Mouse (Mus musculus): ENCODE measurements around the gene Sh3bgrl3. TPM values are rescaled to one million over a fixed set of nuclear protein-coding genes. Genes with fewer than 3 reads are reported as not detected.

Gene Sh3bgrl3
- polyA plus RNA-seq, 1 experiment, result 1,207 TPM

- no peak within 1 kb of the TSS for H3K27ac ChIP-seq (ENCODE audit: insufficient read depth, low read depth, low read length)
- no peak within 1 kb of the TSS; the same call in 1 of the 2 replicates for H3K4me3 ChIP-seq (ENCODE audit: insufficient read depth, low read depth, low read length)
- WGBS, result 72% methylated on average over 3 of the region's 3 CpGs
- H3K4me1 ChIP-seq (ENCODE audit: control insufficient read depth, insufficient read depth, low read length), result no peaks in the 10 kb centered on the region
- TF ChIP-seq POLR2A (IDR thresholded peaks at IDR 0.05; ENCODE audit: insufficient read depth, low read depth, low read length), result no peak
- TF ChIP-seq CTCF (IDR thresholded peaks at IDR 0.05; ENCODE audit: insufficient read depth, low read depth, low read length), result no peak
Measured at GRCm38 (mm10) chr4:134094923-134095547, 33.6 kb downstream of the Sh3bgrl3 start, which contains the start of gene Cd52. Gene Cd52, minus strand, starts transcription at chr4:134095082.

- no peaks in the 10 kb centered on the region for H3K4me1 ChIP-seq (ENCODE audit: control insufficient read depth, insufficient read depth, low read length)
- WGBS, result 89% methylated on average over 7 of the region's 7 CpGs
- H3K27ac ChIP-seq (ENCODE audit: insufficient read depth, low read depth, low read length), result no peak overlapping the region
- TF ChIP-seq POLR2A (IDR thresholded peaks at IDR 0.05; ENCODE audit: insufficient read depth, low read depth, low read length) (no peak), CTCF (IDR thresholded peaks at IDR 0.05; ENCODE audit: insufficient read depth, low read depth, low read length) (no peak)
- no peak overlapping the region; the same call in 1 of the 2 replicates for H3K4me3 ChIP-seq (ENCODE audit: insufficient read depth, low read depth, low read length)
Measured at GRCm38 (mm10) chr4:134094004-134094564, 34.5 kb downstream of the Sh3bgrl3 start.

- no peak for TF ChIP-seq POLR2A (IDR thresholded peaks at IDR 0.05; ENCODE audit: insufficient read depth, low read depth, low read length)
- peak; percentile 52 for TF ChIP-seq CTCF (IDR thresholded peaks at IDR 0.05; ENCODE audit: insufficient read depth, low read depth, low read length)
- H3K27ac ChIP-seq (ENCODE audit: insufficient read depth, low read depth, low read length), result no peak overlapping the region
- H3K4me3 ChIP-seq (ENCODE audit: insufficient read depth, low read depth, low read length), result no peak overlapping the region
- H3K4me1 ChIP-seq (ENCODE audit: control insufficient read depth, insufficient read depth, low read length), result no peaks in the 10 kb centered on the region
- WGBS, result 67% methylated on average over 6 of the region's 6 CpGs
Measured at GRCm38 (mm10) chr4:134092382-134093288, 36.0 kb downstream of the Sh3bgrl3 start.

- H3K27ac ChIP-seq (ENCODE audit: insufficient read depth, low read depth, low read length), result no peak overlapping the region
- H3K4me1 ChIP-seq (ENCODE audit: control insufficient read depth, insufficient read depth, low read length), result no peaks in the 10 kb centered on the region
- no peak for TF ChIP-seq CTCF (IDR thresholded peaks at IDR 0.05; ENCODE audit: insufficient read depth, low read depth, low read length)
- no peak for TF ChIP-seq POLR2A (IDR thresholded peaks at IDR 0.05; ENCODE audit: insufficient read depth, low read depth, low read length)
- H3K4me3 ChIP-seq (ENCODE audit: insufficient read depth, low read depth, low read length), result no peak overlapping the region
- WGBS, result 88% methylated on average over 6 of the region's 6 CpGs
Measured at GRCm38 (mm10) chr4:134091225-134091529, 37.4 kb downstream of the Sh3bgrl3 start.

- Histone ChIP-seq H3K4me1 (ENCODE audit: control insufficient read depth, insufficient read depth, low read length) (no peaks in the 10 kb centered on the region), H3K4me3 (ENCODE audit: insufficient read depth, low read depth, low read length) (no peak overlapping the region), H3K27ac (ENCODE audit: insufficient read depth, low read depth, low read length) (no peak overlapping the region)
- WGBS, result 85% methylated on average over 16 of the region's 16 CpGs
- no peak for TF ChIP-seq POLR2A (IDR thresholded peaks at IDR 0.05; ENCODE audit: insufficient read depth, low read depth, low read length)
- no peak for TF ChIP-seq CTCF (IDR thresholded peaks at IDR 0.05; ENCODE audit: insufficient read depth, low read depth, low read length)
Measured at GRCm38 (mm10) chr4:134090521-134091224, 37.9 kb downstream of the Sh3bgrl3 start.

GRCm38 (mm10) chr4:134089029-134089428 lies 39.6 kb downstream of the Sh3bgrl3 start:
- TF ChIP-seq CTCF (IDR thresholded peaks at IDR 0.05; ENCODE audit: insufficient read depth, low read depth, low read length), result no peak
- no peak for TF ChIP-seq POLR2A (IDR thresholded peaks at IDR 0.05; ENCODE audit: insufficient read depth, low read depth, low read length)
- Histone ChIP-seq H3K4me1 (ENCODE audit: control insufficient read depth, insufficient read depth, low read length) (no peaks in the 10 kb centered on the region), H3K4me3 (ENCODE audit: insufficient read depth, low read depth, low read length) (no peak overlapping the region), H3K27ac (ENCODE audit: insufficient read depth, low read depth, low read length) (no peak overlapping the region)
- WGBS, result 80% methylated on average over 9 of the region's 9 CpGs

- TF ChIP-seq POLR2A (IDR thresholded peaks at IDR 0.05; ENCODE audit: insufficient read depth, low read depth, low read length) (no peak), CTCF (IDR thresholded peaks at IDR 0.05; ENCODE audit: insufficient read depth, low read depth, low read length) (no peak)
- 40% methylated on average over 7 of the region's 7 CpGs for WGBS
- Histone ChIP-seq H3K4me3 (ENCODE audit: insufficient read depth, low read depth, low read length) (no peak overlapping the region), H3K4me1 (ENCODE audit: control insufficient read depth, insufficient read depth, low read length) (peaks cover 2% of the 10 kb centered on the region), H3K27ac (ENCODE audit: insufficient read depth, low read depth, low read length) (no peak overlapping the region)
Measured at GRCm38 (mm10) chr4:134087412-134087811, 41.2 kb downstream of the Sh3bgrl3 start.

GRCm38 (mm10) chr4:134084999-134085398 lies 43.6 kb downstream of the Sh3bgrl3 start:
- 92% methylated on average over 4 of the region's 4 CpGs for WGBS

More at GRCm38 (mm10) chr4:134084999-134085398, 43.6 kb downstream of the Sh3bgrl3 start:
- no peak for TF ChIP-seq POLR2A (IDR thresholded peaks at IDR 0.05; ENCODE audit: insufficient read depth, low read depth, low read length)
- no peak for TF ChIP-seq CTCF (IDR thresholded peaks at IDR 0.05; ENCODE audit: insufficient read depth, low read depth, low read length)
- H3K4me1 ChIP-seq (ENCODE audit: control insufficient read depth, insufficient read depth, low read length), result peaks cover 13% of the 10 kb centered on the region
- no peak overlapping the region for H3K27ac ChIP-seq (ENCODE audit: insufficient read depth, low read depth, low read length)
- no peak overlapping the region for H3K4me3 ChIP-seq (ENCODE audit: insufficient read depth, low read depth, low read length)

Data from olfactory bulb, adult 2 months (tissue).